Mouse (Mus musculus) embryonic facial prominence, embryonic 13.5 days (tissue): Measurements from ENCODE around the gene Mkrn1. TPM values are rescaled to one million over a fixed set of nuclear protein-coding genes. Genes with fewer than 3 reads are reported as not detected.
"Not testable (repeated sequence)": the region's sequence is repeated elsewhere in the genome, so short reads cannot be mapped to it uniquely, and the experiment has no call there.

ENCODE experiments used
- ATAC-seq: fragments of 200-750 bp; cut with Nextera tagmentation; 2 replicates; pipeline ENCODE4 v1.8.0; 2017; ENCODE audit warnings: low read depth; ENCODE audit not compliant: insufficient number of reproducible peaks, insufficient read depth, low FRiP score, low TSS enrichment
- H3K27ac ChIP-seq: fragments of 300-500 bp; sonication (generic); 2 replicates; pipeline ENCODE4 v1.5.1; 2015; ENCODE audit warnings: moderate library complexity, mild to moderate bottlenecking, inconsistent platforms
- H3K27me3 ChIP-seq: fragments of 300-500 bp; sonication (generic); 2 replicates; pipeline ENCODE4 v1.6.1; 2015; ENCODE audit warnings: mild to moderate bottlenecking, inconsistent platforms
- H3K36me3 ChIP-seq: fragments of 300-500 bp; sonication (generic); 2 replicates; pipeline ENCODE4 v1.6.1; 2015; ENCODE audit warnings: mild to moderate bottlenecking, inconsistent platforms
- H3K4me1 ChIP-seq: fragments of 300-500 bp; sonication (generic); 2 replicates; pipeline ENCODE4 v1.6.1; 2015; ENCODE audit warnings: inconsistent platforms
- H3K4me2 ChIP-seq: fragments of 300-500 bp; sonication (generic); 2 replicates; pipeline ENCODE4 v1.6.1; 2015; ENCODE audit warnings: moderate library complexity, mild to moderate bottlenecking, inconsistent platforms
- H3K4me3 ChIP-seq: fragments of 300-500 bp; sonication (generic); 2 replicates; pipeline ENCODE4 v1.5.1; 2015; ENCODE audit warnings: mild to moderate bottlenecking, inconsistent platforms
- H3K9ac ChIP-seq: fragments of 300-500 bp; sonication (generic); 2 replicates; pipeline ENCODE4 v1.6.1; 2015; ENCODE audit warnings: mild to moderate bottlenecking, inconsistent platforms
- H3K9me3 ChIP-seq: fragments of 300-500 bp; sonication (generic); 2 replicates; pipeline ENCODE4 v1.6.1; 2016; ENCODE audit warnings: inconsistent platforms
- WGBS: fragments of 180-500 bp; shearing (Covaris S2); methylation state at CpG from one replicate; pipeline ENCODE4 v1.1.7; 2015; ENCODE audit warnings: mixed read lengths; 5-methylcytosine and 5-hydroxymethylcytosine counted together
- polyA plus RNA-seq: library from polyadenylated mRNA; unstranded; fragments of >200 nt; fragmentation: Nextera tagmentation; extraction: Ambion mirVana; gene quantifications from 2 replicates; pipeline ENCODE4 v1.2.1, GENCODE M21; 2015

Mkrn1 gene
- polyA plus RNA-seq, 1 experiment from 2014 or later: 51.6 TPM

GRCm38 (mm10) chr6:39377311-39377827, 42.9 kb downstream of the Mkrn1 start, which contains the start of gene Slc37a3:
Gene Slc37a3, minus strand, starts transcription at chr6:39377675.
- Histone ChIP-seq H3K27ac (peak within 1 kb of the TSS; percentile 68; the same call in 1 of the 2 replicates), H3K4me2 (peak within 1 kb of the TSS; percentile 68), H3K4me1 (peaks cover 34% of the 10 kb centered on the region), H3K4me3 (peak within 1 kb of the TSS; percentile 92), H3K36me3 (peaks cover 12% of the 10 kb centered on the region), H3K27me3 (peaks cover 16% of the 10 kb centered on the region), H3K9me3 (no peaks in the 10 kb centered on the region), H3K9ac (peak within 1 kb of the TSS; percentile 87)
- ATAC-seq: peak; percentile 88
- WGBS: under 1% methylated on average over 43 of the region's 43 CpGs

DNA sequence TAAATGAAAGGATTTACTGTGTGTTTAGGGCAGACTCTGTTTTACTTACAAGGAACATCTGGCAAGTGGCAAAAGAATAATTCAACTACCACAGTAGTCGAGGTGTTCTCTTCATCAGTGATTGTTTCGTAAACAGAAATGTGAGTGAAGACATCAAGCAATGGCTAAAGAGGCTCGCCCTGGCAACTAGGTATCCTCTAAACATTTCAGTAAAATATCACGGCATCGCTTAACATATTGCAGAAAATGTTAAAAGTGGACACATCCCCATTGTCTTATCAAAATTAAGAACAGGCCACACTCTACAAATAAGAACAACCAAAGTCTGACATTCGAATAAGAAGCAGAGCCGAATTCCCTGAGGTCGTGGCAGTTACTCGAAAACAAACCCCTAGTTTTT, 43.5 kb downstream of the Mkrn1 start:
- WGBS: 16% methylated on average over 9 of the region's 9 CpGs

GRCm38 (mm10) chr6:39373301-39373955, 46.8 kb downstream of the Mkrn1 start:
- H3K4me3 ChIP-seq: no peak overlapping the region
- H3K9me3 ChIP-seq: no peaks in the 10 kb centered on the region
- no peak overlapping the region for H3K9ac ChIP-seq
- WGBS: 73% methylated on average over 4 of the region's 4 CpGs
- peaks cover 34% of the 10 kb centered on the region for H3K4me1 ChIP-seq
- H3K36me3 ChIP-seq: peaks cover 12% of the 10 kb centered on the region
- H3K4me2 ChIP-seq: no peak overlapping the region
- ATAC-seq: no peak
- no peaks in the 10 kb centered on the region for H3K27me3 ChIP-seq
- no peak overlapping the region for H3K27ac ChIP-seq

More for the DNA sequence above, 43.5 kb downstream of the Mkrn1 start:
- Histone ChIP-seq H3K4me3 (peak overlapping the region; percentile 92), H3K9me3 (no peaks in the 10 kb centered on the region), H3K36me3 (peaks cover 12% of the 10 kb centered on the region), H3K4me2 (peak overlapping the region; percentile 68), H3K4me1 (peaks cover 34% of the 10 kb centered on the region), H3K27me3 (peaks cover 16% of the 10 kb centered on the region), H3K27ac (no peak overlapping the region), H3K9ac (peak overlapping the region; percentile 87)
- no peak for ATAC-seq

GRCm38 (mm10) chr6:39372727-39373126, 47.5 kb downstream of the Mkrn1 start:
- Histone ChIP-seq H3K9me3 (no peaks in the 10 kb centered on the region), H3K4me1 (peaks cover 34% of the 10 kb centered on the region), H3K27me3 (no peaks in the 10 kb centered on the region), H3K4me2 (0 out of 2 replicates have a peak overlapping the region, but pooled peaks have one; percentile 5), H3K36me3 (peaks cover 14% of the 10 kb centered on the region), H3K4me3 (no peak overlapping the region), H3K27ac (0 out of 2 replicates have a peak overlapping the region, but pooled peaks have one; percentile 28), H3K9ac (no peak overlapping the region)
- 47% methylated on average over 7 of the region's 7 CpGs for WGBS
- no peak for ATAC-seq

DNA sequence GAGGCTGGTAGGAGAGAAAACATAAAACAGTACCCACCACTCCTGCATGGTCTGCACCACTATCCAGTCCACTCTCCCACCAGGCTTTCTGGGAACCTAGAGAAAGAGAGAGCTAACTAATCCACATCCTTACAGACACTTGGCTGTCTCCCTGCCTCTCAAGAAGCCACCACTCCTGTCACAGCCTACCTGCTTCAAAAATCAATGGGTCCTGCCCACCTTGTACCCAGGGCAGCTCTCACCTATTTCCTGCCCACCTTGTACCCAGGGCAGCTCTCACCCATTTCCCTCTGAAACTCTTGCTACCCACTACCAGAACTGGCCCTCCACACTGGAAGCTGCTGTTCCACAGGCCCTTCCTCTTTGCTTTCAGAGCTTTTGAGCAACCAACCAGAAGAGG, 48.2 kb downstream of the Mkrn1 start:
- Histone ChIP-seq H3K9ac (no peak overlapping the region), H3K9me3 (no peaks in the 10 kb centered on the region), H3K36me3 (peaks cover 16% of the 10 kb centered on the region), H3K27me3 (no peaks in the 10 kb centered on the region), H3K27ac (no peak overlapping the region), H3K4me1 (peaks cover 34% of the 10 kb centered on the region), H3K4me3 (no peak overlapping the region), H3K4me2 (no peak overlapping the region)
- ATAC-seq: no peak

- 35% methylated on average over 3 of the region's 3 CpGs for WGBS
- H3K9me3 ChIP-seq: no peaks in the 10 kb centered on the region
- no peak for ATAC-seq
- H3K4me3 ChIP-seq: no peak overlapping the region
- H3K27ac ChIP-seq: no peak overlapping the region
- no peak overlapping the region for H3K9ac ChIP-seq
- H3K4me1 ChIP-seq: peaks cover 20% of the 10 kb centered on the region
- peaks cover 32% of the 10 kb centered on the region for H3K36me3 ChIP-seq
- no peak overlapping the region for H3K4me2 ChIP-seq
- no peaks in the 10 kb centered on the region for H3K27me3 ChIP-seq
These were observed 50.6 kb downstream of the Mkrn1 start for GRCm38 (mm10) chr6:39369631-39370030.

GRCm38 (mm10) chr6:39362684-39363083, 57.6 kb downstream of the Mkrn1 start:
- Histone ChIP-seq H3K27me3 (no peaks in the 10 kb centered on the region), H3K9me3 (no peaks in the 10 kb centered on the region), H3K36me3 (peaks cover 63% of the 10 kb centered on the region), H3K4me2 (no peak overlapping the region), H3K27ac (no peak overlapping the region), H3K9ac (no peak overlapping the region), H3K4me1 (no peaks in the 10 kb centered on the region), H3K4me3 (no peak overlapping the region)
- 85% methylated on average over 2 of the region's 2 CpGs for WGBS
- no peak for ATAC-seq

- 93% methylated on average over 9 of the region's 9 CpGs for WGBS
- not testable (repeated sequence) for H3K4me1 ChIP-seq, ATAC-seq, H3K9ac ChIP-seq, H3K27ac ChIP-seq, H3K9me3 ChIP-seq, H3K27me3 ChIP-seq, H3K4me2 ChIP-seq, H3K4me3 ChIP-seq
- H3K36me3 ChIP-seq: peaks cover 70% of the 10 kb centered on the region
These were observed 61.1 kb downstream of the Mkrn1 start for GRCm38 (mm10) chr6:39359207-39359606.

GRCm38 (mm10) chr6:39348946-39349345, 71.3 kb downstream of the Mkrn1 start:
- Histone ChIP-seq H3K9ac (no peak overlapping the region), H3K27me3 (no peaks in the 10 kb centered on the region), H3K27ac (0 out of 2 replicates have a peak overlapping the region, but pooled peaks have one; percentile 62), H3K4me2 (no peak overlapping the region), H3K4me1 (peaks cover 12% of the 10 kb centered on the region), H3K36me3 (peaks cover 72% of the 10 kb centered on the region), H3K9me3 (no peaks in the 10 kb centered on the region), H3K4me3 (no peak overlapping the region)
- no peak for ATAC-seq
- WGBS: 77% methylated on average over 6 of the region's 6 CpGs

- peaks cover 73% of the 10 kb centered on the region for H3K36me3 ChIP-seq
- no peak for ATAC-seq
- H3K4me3 ChIP-seq: no peak overlapping the region
- H3K9ac ChIP-seq: no peak overlapping the region
- H3K4me2 ChIP-seq: no peak overlapping the region
- no peaks in the 10 kb centered on the region for H3K9me3 ChIP-seq
- 38% methylated on average over 4 of the region's 4 CpGs for WGBS
- peak overlapping the region; percentile 62 for H3K27ac ChIP-seq
- H3K4me1 ChIP-seq: peaks cover 12% of the 10 kb centered on the region
- H3K27me3 ChIP-seq: no peaks in the 10 kb centered on the region
These were observed 72.1 kb downstream of the Mkrn1 start for GRCm38 (mm10) chr6:39347880-39348814.
